Mouse (Mus musculus) hindbrain, embryonic 15.5 days (tissue): ENCODE measurements around the gene Dpt. TPM values are rescaled to one million over a fixed set of nuclear protein-coding genes. Genes with fewer than 3 reads are reported as not detected.
"Not testable (repeated sequence)": the region's sequence is repeated elsewhere in the genome, so short reads cannot be mapped to it uniquely, and the experiment has no call there.

Source experiments
- ATAC-seq: fragments of 200-750 bp; cut with Nextera tagmentation; 2 replicates; pipeline ENCODE4 v1.8.0; 2017; ENCODE audit warnings: low read depth, moderate number of reproducible peaks, moderate TSS enrichment; ENCODE audit not compliant: low FRiP score
- H3K27ac ChIP-seq: fragments of 300-500 bp; sonication (generic); replicated peaks from 2 replicates; pipeline ENCODE4 v1.5.1; 2015; ENCODE audit warnings: mild to moderate bottlenecking, inconsistent platforms
- H3K27me3 ChIP-seq: fragments of 300-500 bp; sonication (generic); 2 replicates; pipeline ENCODE4 v1.6.1; 2015; ENCODE audit warnings: control low read depth, inconsistent platforms
- H3K36me3 ChIP-seq: fragments of 300-500 bp; sonication (generic); 2 replicates; pipeline ENCODE4 v1.6.1; 2015; ENCODE audit warnings: control low read depth, inconsistent platforms
- H3K4me1 ChIP-seq: fragments of 300-500 bp; sonication (generic); replicated peaks from 2 replicates; pipeline ENCODE4 v1.6.1; 2015; ENCODE audit warnings: control low read depth, inconsistent platforms
- H3K4me2 ChIP-seq: fragments of 300-500 bp; sonication (generic); 2 replicates; pipeline ENCODE4 v1.6.1; 2015; ENCODE audit warnings: moderate library complexity, mild to moderate bottlenecking, inconsistent platforms
- H3K4me3 ChIP-seq: fragments of 300-500 bp; sonication (generic); 2 replicates; pipeline ENCODE4 v1.5.1; 2015; ENCODE audit warnings: mild to moderate bottlenecking, inconsistent platforms
- H3K9ac ChIP-seq: fragments of 300-500 bp; sonication (generic); 2 replicates; pipeline ENCODE4 v1.6.1; 2015; ENCODE audit warnings: inconsistent platforms
- H3K9me3 ChIP-seq: fragments of 300-500 bp; sonication (generic); 2 replicates; pipeline ENCODE4 v1.6.1; 2016; ENCODE audit warnings: control low read depth, inconsistent platforms
- WGBS: fragments of 180-500 bp; shearing (Covaris S2); methylation state at CpG from one replicate; pipeline ENCODE4 v1.1.7; 2015; 5-methylcytosine and 5-hydroxymethylcytosine counted together
- polyA plus RNA-seq: library from polyadenylated mRNA; unstranded; fragments of >200 nt; fragmentation: Nextera tagmentation; extraction: Ambion mirVana; gene quantifications from 2 replicates; pipeline ENCODE4 v1.2.1, GENCODE M21; 2015

Gene Dpt
- polyA plus RNA-seq, 1 experiment from 2014 or later = 1.00 TPM

DNA sequence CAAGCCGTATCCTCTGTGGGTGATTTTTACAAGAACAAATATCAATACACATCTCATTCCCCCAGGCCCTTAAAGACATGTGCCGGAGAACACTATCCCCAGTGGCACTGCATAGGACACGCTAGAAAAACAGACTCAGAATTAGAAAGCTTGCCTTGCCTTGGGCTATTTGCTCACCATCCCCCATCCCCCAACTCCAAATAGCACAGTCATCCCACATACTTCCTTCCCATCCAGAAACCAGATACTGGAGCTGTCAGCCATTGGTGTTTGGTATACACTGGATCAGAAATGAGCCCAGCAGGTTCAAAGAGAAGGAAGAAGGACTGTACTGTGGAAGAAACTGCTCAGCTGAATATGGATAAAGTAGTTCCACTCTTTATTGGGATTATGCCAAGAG lies 25.4 kb downstream of the Dpt start:
- H3K9me3 ChIP-seq = no peaks in the 10 kb centered on the region
- no peaks in the 10 kb centered on the region for H3K36me3 ChIP-seq
- H3K4me3 ChIP-seq = no peak overlapping the region
- 51% methylated on average over 3 of the region's 3 CpGs for WGBS
- no peaks in the 10 kb centered on the region for H3K27me3 ChIP-seq
- no peak overlapping the region for H3K27ac ChIP-seq
- peaks cover 4% of the 10 kb centered on the region; the same call in 1 of the 2 replicates for H3K4me1 ChIP-seq
- ATAC-seq = peak; percentile 23; the same call in 1 of the 2 replicates
- H3K9ac ChIP-seq = no peak overlapping the region
- H3K4me2 ChIP-seq = no peak overlapping the region

DNA sequence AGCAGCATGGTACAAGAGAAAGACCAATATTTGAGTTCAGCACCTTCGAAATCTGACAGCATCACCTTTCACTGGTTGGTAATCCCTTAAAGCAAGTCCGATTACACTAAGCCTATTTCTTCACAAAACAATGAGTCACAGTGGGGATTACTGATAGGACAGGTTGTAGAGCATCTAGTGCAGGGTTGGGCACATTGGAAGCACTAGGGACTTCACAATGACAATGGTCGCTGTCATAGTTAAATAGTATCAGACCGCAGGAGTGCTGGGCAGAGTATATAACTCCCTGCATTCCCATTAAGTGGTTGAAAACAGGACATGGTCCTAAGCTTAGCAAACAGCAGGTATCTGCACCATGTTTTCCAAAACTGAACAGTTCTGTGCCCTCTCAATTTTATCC lies 25.8 kb downstream of the Dpt start:
- Histone ChIP-seq H3K4me2 (no peak overlapping the region), H3K9me3 (no peaks in the 10 kb centered on the region), H3K27ac (no peak overlapping the region), H3K27me3 (no peaks in the 10 kb centered on the region), H3K4me3 (no peak overlapping the region), H3K4me1 (peaks cover 4% of the 10 kb centered on the region; the same call in 1 of the 2 replicates), H3K36me3 (no peaks in the 10 kb centered on the region), H3K9ac (no peak overlapping the region)
- no peak for ATAC-seq
- WGBS = 78% methylated on average over 4 of the region's 4 CpGs

DNA sequence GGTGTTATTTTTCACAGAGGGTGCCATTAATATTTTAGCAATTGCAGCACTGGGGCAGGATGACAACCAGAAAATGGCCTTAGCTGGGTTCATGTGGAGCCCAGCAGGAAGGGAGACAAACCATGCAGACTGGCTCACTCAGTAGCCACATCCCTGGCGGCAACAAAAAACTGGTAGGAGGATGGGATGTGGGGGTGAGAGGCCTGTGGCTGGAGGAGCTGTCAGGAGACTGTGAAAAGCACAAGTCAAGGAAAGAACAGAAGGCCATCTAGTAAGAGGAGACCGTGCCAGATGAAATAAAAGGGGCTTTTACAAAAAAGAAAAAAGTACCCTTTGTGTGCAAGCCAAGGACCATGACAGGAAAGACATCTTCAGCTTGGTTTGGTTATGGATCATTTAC lies 28.5 kb downstream of the Dpt start:
- H3K4me2 ChIP-seq = no peak overlapping the region
- H3K36me3 ChIP-seq = no peaks in the 10 kb centered on the region
- peaks cover 4% of the 10 kb centered on the region; the same call in 1 of the 2 replicates for H3K4me1 ChIP-seq
- no peaks in the 10 kb centered on the region for H3K9me3 ChIP-seq
- H3K27ac ChIP-seq = no peak overlapping the region
- ATAC-seq = 0 out of 2 replicates have a peak, but pooled peaks have one; percentile 42
- no peaks in the 10 kb centered on the region for H3K27me3 ChIP-seq
- no peak overlapping the region for H3K9ac ChIP-seq
- WGBS = 25% methylated on average over 2 of the region's 2 CpGs
- H3K4me3 ChIP-seq = no peak overlapping the region

DNA sequence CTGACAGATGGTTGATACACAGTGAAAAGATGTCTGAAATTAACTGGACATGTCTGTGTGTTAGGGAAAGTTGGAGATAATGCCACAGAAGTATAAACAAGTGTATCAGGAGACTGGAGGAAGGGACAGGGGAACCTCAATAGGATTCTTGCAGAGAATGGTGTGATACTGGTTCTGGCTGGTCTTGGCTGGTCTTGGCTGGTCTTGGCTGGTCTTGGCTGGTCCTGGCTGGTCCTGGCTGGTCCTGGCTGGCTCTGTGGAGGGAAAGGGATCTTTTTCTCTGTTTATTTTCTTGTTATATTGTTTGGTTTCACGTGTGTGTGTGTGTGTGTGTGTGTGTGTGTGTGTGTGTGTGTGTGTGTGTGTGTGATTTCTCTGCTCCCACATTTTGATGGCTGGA lies 33.4 kb downstream of the Dpt start:
- no peaks in the 10 kb centered on the region for H3K36me3 ChIP-seq

DNA sequence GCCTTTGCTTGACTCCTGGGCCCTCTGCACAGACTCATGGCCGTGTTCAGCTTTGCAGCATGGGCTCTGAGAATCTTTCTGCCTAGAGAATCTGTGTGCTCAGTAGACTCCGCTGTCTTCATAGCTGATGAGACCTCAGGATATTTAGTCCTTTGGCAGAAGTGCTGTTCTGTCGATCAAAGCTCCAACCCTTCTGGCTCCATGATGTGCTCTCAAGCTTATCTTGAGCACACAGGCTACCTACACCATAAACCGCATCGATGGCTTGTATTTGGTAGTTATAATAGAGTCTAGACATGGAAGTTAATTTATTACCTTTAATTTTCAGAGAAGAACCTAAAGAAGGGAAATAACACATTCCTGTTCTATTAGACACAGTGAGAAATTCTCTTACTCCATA lies 36.0 kb downstream of the Dpt start:
- Histone ChIP-seq H3K9me3 (no peaks in the 10 kb centered on the region), H3K36me3 (no peaks in the 10 kb centered on the region), H3K4me2 (no peak overlapping the region), H3K4me1 (no peaks in the 10 kb centered on the region), H3K27ac (no peak overlapping the region), H3K27me3 (no peaks in the 10 kb centered on the region), H3K9ac (no peak overlapping the region), H3K4me3 (no peak overlapping the region)
- no peak for ATAC-seq
- 83% methylated on average over 5 of the region's 5 CpGs for WGBS

More for the DNA sequence above, 33.4 kb downstream of the Dpt start:
- H3K9me3 ChIP-seq = no peaks in the 10 kb centered on the region
- no peak overlapping the region for H3K9ac ChIP-seq
- H3K27me3 ChIP-seq = no peaks in the 10 kb centered on the region
- no CpG with 5 or more reads among the region's 1 CpGs for WGBS
- no peak overlapping the region for H3K4me3 ChIP-seq
- H3K27ac ChIP-seq = no peak overlapping the region
- ATAC-seq = no peak
- no peaks in the 10 kb centered on the region for H3K4me1 ChIP-seq
- H3K4me2 ChIP-seq = no peak overlapping the region

DNA sequence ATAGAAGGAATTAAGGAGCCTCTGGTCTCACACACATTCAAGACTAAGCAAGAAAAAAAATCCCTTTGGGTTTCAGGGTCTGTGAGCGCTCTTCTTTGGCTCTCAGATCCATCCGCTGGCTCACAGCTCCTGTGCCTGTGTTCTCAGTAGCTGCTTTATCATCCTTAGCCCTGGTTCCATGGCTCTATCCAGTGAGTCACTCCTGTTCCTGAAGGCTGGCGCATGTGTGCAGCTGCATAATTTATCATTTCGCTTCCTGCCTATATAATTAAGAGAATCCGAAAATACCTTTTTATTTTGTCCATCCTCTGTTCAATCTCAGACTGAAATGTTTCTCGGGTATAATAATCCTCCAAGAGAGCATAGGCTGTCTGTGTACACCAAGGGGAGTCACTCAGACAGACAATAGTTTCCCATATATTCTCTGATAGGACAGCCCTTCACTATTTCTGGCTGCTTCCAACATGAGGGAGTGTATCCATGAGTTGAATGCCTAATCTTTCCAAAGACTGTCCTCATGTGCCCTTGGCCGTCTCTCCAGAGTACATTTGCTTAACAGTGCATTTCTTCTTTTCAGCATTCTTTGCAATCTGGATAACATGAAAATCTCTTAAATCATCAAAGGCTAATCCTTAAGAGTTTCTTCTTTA lies 52.3 kb downstream of the Dpt start:
- 78% methylated on average over 7 of the region's 7 CpGs for WGBS
- Histone ChIP-seq H3K36me3 (no peaks in the 10 kb centered on the region), H3K4me2 (no peak overlapping the region), H3K4me1 (no peaks in the 10 kb centered on the region), H3K9ac (no peak overlapping the region), H3K4me3 (no peak overlapping the region), H3K9me3 (no peaks in the 10 kb centered on the region), H3K27me3 (no peaks in the 10 kb centered on the region), H3K27ac (no peak overlapping the region)
- no peak for ATAC-seq

DNA sequence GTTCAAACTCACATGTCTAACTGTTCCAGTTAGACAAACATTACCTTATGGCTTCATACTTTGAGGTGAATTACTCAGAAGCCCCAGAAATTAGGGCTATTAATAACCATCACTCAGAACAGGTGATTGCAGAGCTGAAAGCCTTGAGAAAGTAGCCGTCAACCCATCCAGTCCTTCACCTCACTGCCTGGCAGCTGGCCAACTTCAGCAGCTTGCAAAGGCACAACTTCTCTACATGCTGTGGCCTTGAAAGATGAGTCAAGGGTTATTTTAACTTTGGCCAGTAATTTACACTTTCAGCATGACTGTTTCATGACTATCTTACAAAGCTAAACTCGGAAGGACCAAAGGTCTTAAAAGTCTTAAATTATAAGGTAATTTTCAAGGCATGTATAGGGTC lies 59.3 kb downstream of the Dpt start:
- H3K4me2 ChIP-seq, H3K36me3 ChIP-seq: not testable (repeated sequence)
- 64% methylated on average over 2 of the region's 2 CpGs for WGBS

DNA sequence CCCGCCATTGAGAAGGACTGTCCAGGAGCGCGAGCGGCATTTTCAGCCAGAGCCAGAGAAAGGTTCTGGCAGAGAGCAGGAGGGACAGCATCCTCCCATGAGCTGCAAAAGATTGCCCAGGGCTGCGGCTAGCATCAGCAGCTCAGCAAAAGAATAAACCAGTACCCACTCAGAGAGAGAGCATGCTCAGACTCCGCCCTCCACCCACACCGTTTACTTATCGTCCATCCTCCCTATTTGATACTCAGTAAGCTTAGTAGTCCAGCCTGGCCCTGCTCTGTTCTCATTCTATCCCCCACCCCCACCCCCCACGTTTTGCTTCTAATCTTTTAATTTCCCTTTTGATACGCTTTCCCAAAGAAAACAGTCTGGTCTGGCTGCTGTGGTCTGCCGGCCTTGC lies 63.5 kb downstream of the Dpt start:
- Histone ChIP-seq H3K9ac (no peak overlapping the region), H3K4me3 (no peak overlapping the region), H3K4me1 (peaks cover 4% of the 10 kb centered on the region; the same call in 1 of the 2 replicates), H3K36me3 (no peaks in the 10 kb centered on the region), H3K27ac (no peak overlapping the region), H3K4me2 (no peak overlapping the region), H3K27me3 (no peaks in the 10 kb centered on the region), H3K9me3 (no peaks in the 10 kb centered on the region)
- no peak for ATAC-seq
- WGBS = 69% methylated on average over 11 of the region's 11 CpGs

More for the DNA sequence above, 59.3 kb downstream of the Dpt start:
- H3K9ac ChIP-seq, H3K27me3 ChIP-seq, H3K4me1 ChIP-seq, H3K4me3 ChIP-seq, H3K9me3 ChIP-seq, H3K27ac ChIP-seq, ATAC-seq: not testable (repeated sequence)

DNA sequence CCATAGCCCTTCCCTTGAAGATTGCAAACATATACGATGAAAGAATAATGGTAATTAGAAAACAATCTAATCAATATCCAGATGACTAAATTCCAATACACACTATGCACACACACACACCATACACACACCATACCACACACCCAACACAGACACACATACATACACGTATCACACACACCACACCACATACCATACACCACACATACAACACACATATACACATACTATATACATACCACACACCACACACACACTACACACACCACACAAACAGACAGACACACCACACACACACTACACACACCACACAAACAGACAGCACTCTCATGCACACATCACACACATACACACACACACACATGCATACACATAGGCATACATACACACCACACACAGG lies 64.3 kb downstream of the Dpt start:
- Histone ChIP-seq H3K27me3 (no peaks in the 10 kb centered on the region), H3K4me2 (no peak overlapping the region), H3K9ac (no peak overlapping the region), H3K36me3 (no peaks in the 10 kb centered on the region), H3K4me3 (no peak overlapping the region), H3K9me3 (no peaks in the 10 kb centered on the region), H3K4me1 (peaks cover 4% of the 10 kb centered on the region; the same call in 1 of the 2 replicates), H3K27ac (no peak overlapping the region)
- ATAC-seq = no peak
- 86% methylated on average over 2 of the region's 2 CpGs for WGBS

DNA sequence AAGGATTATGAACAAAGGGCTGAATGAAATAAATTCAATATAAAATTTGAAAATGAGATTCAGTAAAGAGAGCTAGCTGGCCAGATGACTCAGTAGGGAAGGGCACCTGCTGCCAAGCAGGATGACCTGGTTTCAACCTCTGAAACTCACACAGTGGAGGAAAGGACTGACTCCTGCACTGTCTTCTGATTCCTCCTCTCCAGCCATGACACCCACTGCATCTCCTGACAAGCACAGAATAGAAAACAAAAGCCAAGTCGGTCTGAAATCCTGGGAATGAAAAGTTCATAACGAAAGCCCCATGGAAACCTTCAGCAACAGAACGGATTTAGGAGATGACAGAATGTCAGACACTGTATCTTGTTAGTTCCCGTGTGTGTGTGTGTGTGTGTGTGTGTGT lies 65.1 kb downstream of the Dpt start:
- no peaks in the 10 kb centered on the region for H3K36me3 ChIP-seq

DNA sequence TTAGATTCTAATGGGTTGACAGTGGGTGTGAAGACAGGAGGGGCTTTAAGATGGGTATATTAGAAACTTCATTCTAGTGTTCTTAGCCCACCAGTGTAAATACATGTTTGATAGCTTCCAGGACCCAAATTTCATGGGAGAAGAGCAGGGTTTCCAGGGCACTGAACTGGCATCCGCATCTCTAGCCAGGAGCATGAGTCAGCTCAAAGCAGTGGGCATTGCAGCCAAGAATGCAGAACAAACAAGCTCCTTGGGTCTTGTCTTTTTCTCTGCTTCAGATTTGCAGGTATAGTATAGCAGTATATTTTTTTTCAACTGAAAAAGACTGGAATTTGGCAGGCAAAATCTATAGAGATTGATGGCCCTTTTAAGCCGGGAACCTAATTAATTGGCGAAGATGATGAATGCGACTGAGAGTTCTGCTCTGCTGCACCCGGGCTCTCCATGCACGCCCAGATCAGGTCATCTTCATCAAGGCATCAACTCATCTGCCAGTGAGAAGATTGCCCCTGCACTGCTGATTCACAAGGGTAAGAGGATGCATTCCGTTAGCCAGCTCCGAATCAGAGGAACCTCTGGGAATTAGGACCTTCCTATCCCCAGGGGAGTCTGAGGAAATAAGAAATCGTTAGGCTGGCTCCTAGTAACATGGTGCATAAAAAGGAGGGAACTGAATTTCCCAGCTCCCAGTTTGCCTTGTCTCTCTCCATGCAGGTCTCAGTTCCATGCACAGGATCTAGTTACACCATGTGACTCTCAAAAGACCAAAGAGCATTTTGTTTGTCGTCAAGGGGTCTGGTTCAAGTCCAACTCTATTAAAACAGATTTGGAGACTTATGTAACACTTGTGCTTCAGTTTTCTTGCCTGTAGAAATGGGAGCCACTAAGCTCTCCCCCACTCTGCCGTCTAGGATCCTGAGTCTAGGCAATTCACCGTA lies 66.8 kb downstream of the Dpt start:
- no peaks in the 10 kb centered on the region for H3K36me3 ChIP-seq
- ATAC-seq = peak; percentile 43; the same call in 1 of the 2 replicates
- H3K4me1 ChIP-seq = peaks cover 4% of the 10 kb centered on the region; the same call in 1 of the 2 replicates
- H3K27ac ChIP-seq = no peak overlapping the region; the same call in 1 of the 2 replicates
- no peaks in the 10 kb centered on the region for H3K9me3 ChIP-seq
- no peak overlapping the region for H3K4me2 ChIP-seq
- H3K4me3 ChIP-seq = no peak overlapping the region
- H3K9ac ChIP-seq = no peak overlapping the region
- H3K27me3 ChIP-seq = no peaks in the 10 kb centered on the region
- 47% methylated on average over 12 of the region's 12 CpGs for WGBS

More for the DNA sequence above, 65.1 kb downstream of the Dpt start:
- Histone ChIP-seq H3K4me1 (peaks cover 4% of the 10 kb centered on the region; the same call in 1 of the 2 replicates), H3K27me3 (no peaks in the 10 kb centered on the region), H3K9me3 (no peaks in the 10 kb centered on the region), H3K4me2 (no peak overlapping the region), H3K9ac (no peak overlapping the region), H3K4me3 (no peak overlapping the region), H3K27ac (no peak overlapping the region)
- no peak for ATAC-seq
- WGBS = 64% methylated on average over 4 of the region's 4 CpGs

DNA sequence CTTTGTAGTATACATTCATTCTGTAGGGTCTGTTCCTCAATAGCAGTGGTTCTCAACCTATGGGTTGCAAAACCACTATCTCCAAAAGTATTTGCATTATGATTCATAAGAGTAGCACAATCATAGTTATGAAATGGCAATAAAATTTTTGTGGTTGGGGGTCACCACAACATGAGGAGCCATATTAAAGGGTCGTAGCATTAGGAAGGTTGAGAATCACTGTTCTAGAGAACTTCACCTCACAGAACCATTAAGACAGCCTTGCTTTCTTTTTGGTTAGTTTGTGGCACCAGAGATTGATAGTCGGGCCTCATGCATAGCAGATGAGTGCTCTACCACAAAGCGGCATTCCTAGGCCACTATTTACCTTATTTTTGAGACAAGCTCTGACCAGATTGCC lies 68.2 kb downstream of the Dpt start:
- Histone ChIP-seq H3K36me3 (no peaks in the 10 kb centered on the region), H3K4me3 (no peak overlapping the region), H3K27ac (no peak overlapping the region), H3K9me3 (no peaks in the 10 kb centered on the region), H3K4me2 (no peak overlapping the region), H3K4me1 (peaks cover 4% of the 10 kb centered on the region; the same call in 1 of the 2 replicates), H3K9ac (no peak overlapping the region), H3K27me3 (no peaks in the 10 kb centered on the region)
- ATAC-seq = no peak
- 96% methylated on average over 3 of the region's 3 CpGs for WGBS
